28 mouse cellular contexts compared by ENCODE assay signal in the genomic region with DNA sequence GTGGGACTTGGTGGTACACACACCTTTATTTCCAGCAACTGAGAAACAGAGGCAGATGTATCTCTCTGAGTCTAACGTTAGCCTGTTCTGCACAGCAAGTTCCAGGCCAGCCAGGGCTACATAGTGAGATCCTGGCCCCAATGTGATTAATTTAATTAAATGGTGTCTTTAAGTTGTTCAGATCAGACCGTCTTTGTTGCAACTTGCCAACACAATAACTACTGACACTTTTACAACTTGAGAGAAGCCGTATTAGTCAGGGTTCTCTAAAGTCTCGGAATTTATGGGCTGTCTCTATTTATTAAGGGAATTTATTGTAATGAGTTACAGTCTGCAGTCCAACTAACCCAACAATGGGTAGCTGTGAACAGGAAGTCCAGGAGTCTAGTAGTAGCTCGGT. TPM values are rescaled to one million over a fixed set of nuclear protein-coding genes. Genes with fewer than 3 reads are reported as not detected.
"Had no signal": no experiment of that assay in that cellular context is flagged by ENCODE, and none has a peak within 500 bp of the region (broad histone marks: within the 10 kb centered on the region; RNA-seq: fewer than 3 reads in every experiment).

No protein-coding gene starts in this region.

- H3K9me3 ChIP-seq: heart, embryonic 10.5 days; heart, embryonic 12.5 days; hindbrain, embryonic 10.5 days; hindbrain, embryonic 12.5 days; intestine, embryonic 15.5 days; limb, embryonic 10.5 days; limb, embryonic 12.5 days had no signal

- H3K4me1 ChIP-seq: heart, embryonic 12.5 days; hindbrain, embryonic 10.5 days; hindbrain, embryonic 12.5 days; intestine, embryonic 15.5 days; limb, embryonic 12.5 days had no signal

- ATAC-seq: hindbrain, embryonic 16.5 days; inflammation-experienced regulatory T-cells, adult 6 months; intestine, embryonic 15.5 days; intestine, postnatal 0 days had no signal

- DNase-seq: gastrocnemius, adult 2 months; gastrocnemius, postnatal 10 days; gastrocnemius, postnatal 25 days; heart, adult 18-20 months; heart, postnatal 10 days; heart, postnatal 4 days; kidney, adult 18-20 months; kidney, adult 8-10 months; kidney, postnatal 14 days; kidney, postnatal 4 days; liver had no signal

- H3K27ac ChIP-seq: gastrocnemius, adult 2 months; heart, embryonic 10.5 days; hindbrain, embryonic 10.5 days; hindbrain, embryonic 12.5 days; hindbrain, embryonic 14.5 days; intestine, embryonic 15.5 days; layer of hippocampus, adult 2 months; limb, embryonic 10.5 days; limb, embryonic 12.5 days had no signal

- H3K36me3 ChIP-seq: heart, embryonic 10.5 days; heart, embryonic 12.5 days; hindbrain, embryonic 10.5 days; hindbrain, embryonic 12.5 days; intestine, embryonic 15.5 days; limb, embryonic 10.5 days; limb, embryonic 12.5 days had no signal

- H3K27me3 ChIP-seq: intestine, embryonic 15.5 days had no signal

- H3K9ac ChIP-seq: heart, embryonic 12.5 days; hindbrain, embryonic 12.5 days; hindbrain, embryonic 14.5 days; intestine, embryonic 15.5 days; limb, embryonic 12.5 days had no signal

- H3K4me3 ChIP-seq: gastrocnemius, adult 2 months; heart, embryonic 10.5 days; heart, embryonic 12.5 days; hindbrain, embryonic 10.5 days; hindbrain, embryonic 12.5 days; intestine, embryonic 15.5 days; layer of hippocampus, adult 2 months; limb, embryonic 10.5 days; limb, embryonic 12.5 days had no signal

- H3K4me2 ChIP-seq: heart, embryonic 12.5 days; hindbrain, embryonic 12.5 days; hindbrain, embryonic 14.5 days; intestine, embryonic 15.5 days; limb, embryonic 12.5 days; liver, embryonic 11.5 days had no signal

RNA-seq across cellular contexts. Expression of a gene that starts 19.1 kb away (rescaled TPM):
- total RNA-seq: gastrocnemius, adult 2 months; granulocyte monocyte progenitor cell, adult 5-6 weeks; heart, adult 18-20 months; heart, adult 8-10 months; heart, postnatal 10 days; heart, postnatal 25 days; heart, postnatal 4 days had no signal
- polyA plus RNA-seq: heart, embryonic 12.5 days; kidney, embryonic 14.5 days had no signal
